Mouse (Mus musculus) midbrain, postnatal 0 days (tissue): Measurements from ENCODE around the gene Znrd1. TPM values are rescaled to one million over a fixed set of nuclear protein-coding genes. Genes with fewer than 3 reads are reported as not detected.

Experiments used
- ATAC-seq: fragments of 200-750 bp; cut with Nextera tagmentation; 2 replicates; pipeline ENCODE4 v1.8.0; 2017; ENCODE audit warnings: moderate number of reproducible peaks, mild to moderate bottlenecking, moderate TSS enrichment, moderate library complexity; ENCODE audit not compliant: low FRiP score
- DNase-seq: peaks from one replicate; pipeline ENCODE4 v3.0.0-alpha.2; 2015; ENCODE audit warnings: low spot score
- H3K27ac ChIP-seq: fragments of 300-500 bp; sonication (generic); 2 replicates; pipeline ENCODE4 v1.5.1; 2014; ENCODE audit warnings: low read depth, mild to moderate bottlenecking, low read length, mixed read lengths
- H3K27me3 ChIP-seq: fragments of 300-500 bp; sonication (generic); 2 replicates; pipeline ENCODE4 v1.6.1; 2014; ENCODE audit warnings: low read length, control low read depth, mixed read lengths; ENCODE audit not compliant: insufficient read depth
- H3K36me3 ChIP-seq: fragments of 300-500 bp; sonication (generic); 2 replicates; pipeline ENCODE4 v1.6.1; 2014; ENCODE audit warnings: low read length, control low read depth, mixed read lengths; ENCODE audit not compliant: insufficient read depth
- H3K4me1 ChIP-seq: fragments of 300-500 bp; sonication (generic); 2 replicates; pipeline ENCODE4 v1.6.1; 2014; ENCODE audit warnings: mild to moderate bottlenecking, control low read depth, antibody characterized with exemption, low read length, mixed read lengths; ENCODE audit not compliant: insufficient read depth
- H3K4me2 ChIP-seq: fragments of 300-500 bp; sonication (generic); 2 replicates; pipeline ENCODE4 v1.6.1; 2014; ENCODE audit warnings: low read depth, mild to moderate bottlenecking, low read length, mixed read lengths; ENCODE audit not compliant: poor library complexity, severe bottlenecking
- H3K4me3 ChIP-seq: fragments of 300-500 bp; sonication (generic); 2 replicates; pipeline ENCODE4 v1.5.1; 2014; ENCODE audit warnings: low read depth, mild to moderate bottlenecking, low read length, moderate library complexity
- H3K9ac ChIP-seq: fragments of 300-500 bp; sonication (generic); replicated peaks from 2 replicates; pipeline ENCODE4 v1.6.1; 2014; ENCODE audit warnings: mild to moderate bottlenecking, low read length, moderate library complexity, mixed read lengths; ENCODE audit not compliant: poor library complexity, severe bottlenecking
- H3K9me3 ChIP-seq: fragments of 300-500 bp; sonication (generic); 2 replicates; pipeline ENCODE4 v1.6.1; 2016; ENCODE audit warnings: low read length, control low read depth
- CTCF ChIP-seq: IDR thresholded peaks from 2 replicates; pipeline ENCODE4 v1.5.1; 2016; ENCODE audit warnings: antibody characterized with exemption, mild to moderate bottlenecking
- WGBS: fragments of 180-500 bp; shearing (Covaris S2); extraction: QIAGEN DNeasy Blood & Tissue Kit; methylation state at CpG from one replicate; pipeline ENCODE4 v1.1.7; 2014; 5-methylcytosine and 5-hydroxymethylcytosine counted together
- polyA plus RNA-seq: library from polyadenylated mRNA; unstranded; fragments of >200 nt; fragmentation: Nextera tagmentation; extraction: Ambion mirVana; gene quantifications from 2 replicates; pipeline ENCODE4 v1.2.1, GENCODE M21; 2015
- total RNA-seq: library from RNA; depleted of rRNA; stranded (reverse); fragments of >200 nt; gene quantifications from 2 replicates; pipeline ENCODE4 v1.2.3, GENCODE M21; 2014

Znrd1 gene
- total and polyA plus RNA-seq, 2 experiments from 2014 or later = 31.6 to 43.7 TPM

- Histone ChIP-seq H3K4me2 (peak overlapping the region; percentile 95), H3K27ac (peak overlapping the region; percentile 80), H3K36me3 (peaks cover 8% of the 10 kb centered on the region), H3K9ac (peak overlapping the region; percentile 70), H3K4me3 (peak overlapping the region; percentile 48), H3K9me3 (no peaks in the 10 kb centered on the region), H3K27me3 (peaks cover 18% of the 10 kb centered on the region), H3K4me1 (peaks cover 4% of the 10 kb centered on the region; the same call in 1 of the 2 replicates)
- DNase-seq = peak; percentile 70
- peak; percentile 49 for ATAC-seq
- WGBS = under 1% methylated on average over 62 of the region's 62 CpGs
- TF ChIP-seq CTCF = peak; percentile 62
These were observed 11.1 kb downstream of the Znrd1 start for GRCm38 (mm10) chr17:36947051-36947819.

- no peak for ATAC-seq
- Histone ChIP-seq H3K4me3 (no peak overlapping the region), H3K4me2 (no peak overlapping the region; the same call in 1 of the 2 replicates), H3K9ac (no peak overlapping the region), H3K27ac (no peak overlapping the region), H3K27me3 (peaks cover 23% of the 10 kb centered on the region), H3K36me3 (peaks cover 7% of the 10 kb centered on the region), H3K9me3 (no peaks in the 10 kb centered on the region), H3K4me1 (peaks cover 4% of the 10 kb centered on the region; the same call in 1 of the 2 replicates)
- peak; percentile 14 for DNase-seq
- 32% methylated on average over 9 of the region's 9 CpGs for WGBS
- peak; percentile 54 for TF ChIP-seq CTCF
These were observed 14.1 kb downstream of the Znrd1 start for GRCm38 (mm10) chr17:36944121-36944775.

- 0 out of 2 replicates have a peak, but pooled peaks cover 1% of the 10 kb centered on the region for H3K36me3 ChIP-seq
- H3K27ac ChIP-seq = no peak overlapping the region
- no peaks in the 10 kb centered on the region for H3K9me3 ChIP-seq
- H3K4me2 ChIP-seq = peak overlapping the region; percentile 67
- no peak for TF ChIP-seq CTCF
- ATAC-seq (no peak), DNase-seq (no peak)
- WGBS = 26% methylated on average over 5 of the region's 5 CpGs
- peaks cover 4% of the 10 kb centered on the region; the same call in 1 of the 2 replicates for H3K4me1 ChIP-seq
- H3K9ac ChIP-seq = no peak overlapping the region
- peaks cover 23% of the 10 kb centered on the region for H3K27me3 ChIP-seq
- peak overlapping the region; percentile 37 for H3K4me3 ChIP-seq
These were observed 14.7 kb downstream of the Znrd1 start for GRCm38 (mm10) chr17:36943691-36944090.

- Histone ChIP-seq H3K27me3 (peaks cover 23% of the 10 kb centered on the region), H3K36me3 (no peaks in the 10 kb centered on the region), H3K9ac (peak within 1 kb of the TSS; percentile 48; the same call in 1 of the 2 replicates), H3K27ac (no peak within 1 kb of the TSS), H3K4me2 (peak within 1 kb of the TSS; percentile 67), H3K4me1 (peaks cover 4% of the 10 kb centered on the region; the same call in 1 of the 2 replicates), H3K9me3 (no peaks in the 10 kb centered on the region), H3K4me3 (peak within 1 kb of the TSS; percentile 37)
- DNase-seq = no peak
- TF ChIP-seq CTCF = no peak
- WGBS = 6% methylated on average over 48 of the region's 59 CpGs
- ATAC-seq = 0 out of 2 replicates have a peak, but pooled peaks have one; percentile 2
These were observed 15.4 kb downstream of the Znrd1 start, which contains the start of gene Rnf39 for GRCm38 (mm10) chr17:36942791-36943471. Gene Rnf39, plus strand, starts transcription at chr17:36942918.

GRCm38 (mm10) chr17:36942391-36942790 lies 16.0 kb downstream of the Znrd1 start:
- no peaks in the 10 kb centered on the region for H3K36me3 ChIP-seq
- H3K27me3 ChIP-seq = peaks cover 23% of the 10 kb centered on the region
- H3K4me2 ChIP-seq = peak overlapping the region; percentile 67
- TF ChIP-seq CTCF = no peak
- H3K27ac ChIP-seq = no peak overlapping the region
- no peak overlapping the region for H3K9ac ChIP-seq
- H3K4me3 ChIP-seq = peak overlapping the region; percentile 37; the same call in 1 of the 2 replicates
- peaks cover 4% of the 10 kb centered on the region; the same call in 1 of the 2 replicates for H3K4me1 ChIP-seq
- WGBS = 64% methylated on average over 10 of the region's 10 CpGs
- DNase-seq (no peak), ATAC-seq (no peak)
- no peaks in the 10 kb centered on the region for H3K9me3 ChIP-seq
